Mouse (Mus musculus): Measurements from ENCODE around the gene Siva1.

GRCm38 (mm10) chr12:112664124-112664523 is 19.6 kb downstream of the Siva1 start:
- TF ChIP-seq CHD2 (IDR thresholded peaks at IDR 0.05; ENCODE audit: low read length) (no peak), MAX (IDR thresholded peaks at IDR 0.05; ENCODE audit: low read length) (no peak), JUN (IDR thresholded peaks at IDR 0.05; ENCODE audit: insufficient read depth, low read depth, low read length) (no peak), CTCF (conservative IDR thresholded peaks at IDR 0.05 in 1 of 2, IDR thresholded peaks at IDR 0.05 in 1 of 2; ENCODE audit: low read depth in 2 of 2, low read length in 2 of 2) (no peak), BHLHE40 (IDR thresholded peaks at IDR 0.05; ENCODE audit: low read depth, low read length) (no peak), NELFE (IDR thresholded peaks at IDR 0.05; ENCODE audit: low read depth, low read length) (no peak), CHD1 (IDR thresholded peaks at IDR 0.05; ENCODE audit: low read depth, low read length) (no peak)
